Mouse (Mus musculus) CH12.LX (cell line): ENCODE data around the gene Gm29735.

ENCODE experiments used
- CHD1 ChIP-seq: IDR thresholded peaks from 2 replicates; pipeline ENCODE4 v1.6.1; 2012; ENCODE audit warnings: low read depth, low read length, improper control_type of control experiment, inconsistent platforms
- CHD2 ChIP-seq: IDR thresholded peaks from 2 replicates; pipeline ENCODE4 v1.6.1; 2011; ENCODE audit warnings: low read length, improper control_type of control experiment
- CTCF ChIP-seq, 2 experiments: IDR thresholded peaks in 1 of 2; conservative IDR thresholded peaks in 1 of 2; 2 replicates each; pipeline ENCODE4 v1.5.1; 2011 to 2012; ENCODE audit warnings: low read depth in 2 of 2, low read length in 2 of 2, improper control_type of control experiment in 1 of 2, inconsistent platforms in 1 of 2, mild to moderate bottlenecking in 1 of 2, moderate library complexity in 1 of 2
- EP300 ChIP-seq: IDR thresholded peaks from 2 replicates; pipeline ENCODE4 v1.6.1; 2011; ENCODE audit warnings: low read length, improper control_type of control experiment
- IRF4 ChIP-seq: IDR thresholded peaks from 2 replicates; pipeline ENCODE4 v1.6.1; 2014; ENCODE audit warnings: low read depth, mild to moderate bottlenecking, inconsistent platforms, low read length, improper control_type of control experiment
- MAFK ChIP-seq: IDR thresholded peaks from 2 replicates; pipeline ENCODE4 v1.6.1; 2011; ENCODE audit warnings: low read length, improper control_type of control experiment; ENCODE audit not compliant: insufficient replicate concordance
- MAX ChIP-seq: IDR thresholded peaks from 2 replicates; pipeline ENCODE4 v1.6.1; 2011; ENCODE audit warnings: low read length, improper control_type of control experiment
- MYC ChIP-seq: IDR thresholded peaks from 2 replicates; pipeline ENCODE4 v1.6.1; 2011; ENCODE audit warnings: low read depth, mild to moderate bottlenecking, improper control_type of control experiment, low read length
- NELFE ChIP-seq: IDR thresholded peaks from 2 replicates; pipeline ENCODE4 v1.6.1; 2011; ENCODE audit warnings: low read depth, low read length, improper control_type of control experiment
- POLR2A ChIP-seq: IDR thresholded peaks from 2 replicates; pipeline ENCODE4 v1.6.1; 2011; ENCODE audit warnings: low read depth, mild to moderate bottlenecking, improper control_type of control experiment, low read length
- POLR2AphosphoS2 ChIP-seq: IDR thresholded peaks from 2 replicates; pipeline ENCODE4 v1.6.1; 2011; ENCODE audit warnings: low read depth, low read length, improper control_type of control experiment
- RAD21 ChIP-seq: IDR thresholded peaks from 2 replicates; pipeline ENCODE4 v1.6.1; 2011; ENCODE audit warnings: low read depth, mild to moderate bottlenecking, low read length, improper control_type of control experiment, moderate library complexity
- USF2 ChIP-seq: conservative IDR thresholded peaks from 2 replicates; pipeline ENCODE4 v1.6.1; 2011; ENCODE audit warnings: low read depth, low read length, improper control_type of control experiment
- ZNF384 ChIP-seq: IDR thresholded peaks from 2 replicates; pipeline ENCODE4 v1.6.1; 2012; ENCODE audit warnings: low read depth, low read length, improper control_type of control experiment, inconsistent platforms

DNA sequence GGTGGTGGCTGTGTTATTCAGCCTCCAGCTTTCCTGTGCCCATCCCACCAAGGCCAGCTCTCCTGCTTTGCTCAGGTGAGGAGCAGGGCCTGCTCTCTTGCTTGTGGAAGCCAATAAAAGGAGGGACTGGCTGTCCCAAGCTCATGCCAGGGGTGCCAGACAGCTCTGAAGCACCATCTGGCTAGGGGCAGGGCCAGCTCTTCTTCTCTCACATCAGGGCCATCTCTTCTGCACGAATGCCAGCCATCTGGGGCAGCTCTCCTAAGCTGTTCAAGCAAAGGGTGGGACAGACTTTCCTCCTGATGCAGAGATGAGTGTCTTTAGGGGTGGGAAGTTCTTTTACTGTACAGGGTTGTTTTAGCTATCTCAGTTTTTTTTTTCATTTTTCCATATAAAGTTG lies 24.1 kb upstream of the Gm29735 start:
- no peak for TF ChIP-seq ZNF384
- no peak for TF ChIP-seq POLR2AphosphoS2
- no peak for TF ChIP-seq POLR2A
- no peak for TF ChIP-seq CTCF (conservative IDR thresholded peaks at IDR 0.05 in 1 of 2, IDR thresholded peaks at IDR 0.05 in 1 of 2; ENCODE audit: low read depth in 2 of 2, low read length in 2 of 2)
- no peak for TF ChIP-seq EP300
- TF ChIP-seq MAX: no peak
- no peak for TF ChIP-seq CHD1
- TF ChIP-seq CHD2: no peak
- no peak for TF ChIP-seq USF2
- TF ChIP-seq IRF4: no peak
- no peak for TF ChIP-seq NELFE
- no peak for TF ChIP-seq MAFK
- TF ChIP-seq MYC: no peak
- no peak for TF ChIP-seq RAD21
